Mouse (Mus musculus) liver, embryonic 13.5 days (tissue): ENCODE data around the gene Dact3. TPM values are rescaled to one million over a fixed set of nuclear protein-coding genes. Genes with fewer than 3 reads are reported as not detected.

Experiments
- ATAC-seq: fragments of 200-750 bp; cut with Nextera tagmentation; 2 replicates; pipeline ENCODE4 v1.8.0; 2017; ENCODE audit warnings: low read depth, mild to moderate bottlenecking, moderate number of reproducible peaks, moderate library complexity
- DNase-seq: peaks from one replicate; pipeline ENCODE4 v3.0.0; 2022
- H3K27ac ChIP-seq: fragments of 300-500 bp; sonication (generic); 2 replicates; pipeline ENCODE4 v1.5.1; 2015; ENCODE audit warnings: moderate library complexity, mild to moderate bottlenecking, inconsistent platforms
- H3K27me3 ChIP-seq: fragments of 300-500 bp; sonication (generic); 2 replicates; pipeline ENCODE4 v1.6.1; 2015; ENCODE audit warnings: mild to moderate bottlenecking, inconsistent platforms
- H3K36me3 ChIP-seq: fragments of 300-500 bp; sonication (generic); 2 replicates; pipeline ENCODE4 v1.6.1; 2015; ENCODE audit warnings: mild to moderate bottlenecking, inconsistent platforms
- H3K4me1 ChIP-seq: fragments of 300-500 bp; sonication (generic); replicated peaks from 2 replicates; pipeline ENCODE4 v1.6.1; 2015; ENCODE audit warnings: inconsistent platforms
- H3K4me2 ChIP-seq: fragments of 300-500 bp; sonication (generic); 2 replicates; pipeline ENCODE4 v1.6.1; 2015; ENCODE audit warnings: inconsistent platforms, mild to moderate bottlenecking, moderate library complexity
- H3K4me3 ChIP-seq: fragments of 300-500 bp; sonication (generic); replicated peaks from 2 replicates; pipeline ENCODE4 v1.5.1; 2015; ENCODE audit warnings: mild to moderate bottlenecking, inconsistent platforms
- H3K9ac ChIP-seq: fragments of 300-500 bp; sonication (generic); 2 replicates; pipeline ENCODE4 v1.6.1; 2015; ENCODE audit warnings: mild to moderate bottlenecking, inconsistent platforms
- H3K9me3 ChIP-seq: fragments of 300-500 bp; sonication (generic); replicated peaks from 2 replicates; pipeline ENCODE4 v1.6.1; 2016; ENCODE audit warnings: inconsistent platforms
- WGBS: fragments of 180-500 bp; shearing (Covaris S2); methylation state at CpG from one replicate; pipeline ENCODE4 v1.1.7; 2015; ENCODE audit not compliant: insufficient replicate concordance; 5-methylcytosine and 5-hydroxymethylcytosine counted together
- polyA plus RNA-seq: library from polyadenylated mRNA; unstranded; fragments of >200 nt; fragmentation: Nextera tagmentation; extraction: Ambion mirVana; gene quantifications from 2 replicates; pipeline ENCODE4 v1.2.1, GENCODE M21; 2015

The Dact3 gene
- polyA plus RNA-seq, 1 experiment from 2014 or later: 0.17 TPM

- H3K36me3 ChIP-seq: peaks cover 30% of the 10 kb centered on the region
- DNase-seq: no peak
- H3K9ac ChIP-seq: peak overlapping the region; percentile 99
- no peak for ATAC-seq
- H3K27me3 ChIP-seq: no peaks in the 10 kb centered on the region
- H3K4me1 ChIP-seq: peaks cover 54% of the 10 kb centered on the region
- H3K4me3 ChIP-seq: peak overlapping the region; percentile 96
- peak overlapping the region; percentile 94 for H3K27ac ChIP-seq
- H3K9me3 ChIP-seq: no peaks in the 10 kb centered on the region
- H3K4me2 ChIP-seq: peak overlapping the region; percentile 92
- under 1% methylated on average over 52 of the region's 57 CpGs for WGBS
These were observed 48.3 kb downstream of the Dact3 start for GRCm38 (mm10) chr7:16923283-16924036.

GRCm38 (mm10) chr7:16924037-16924834 lies 49.1 kb downstream of the Dact3 start, which contains the start of gene Calm3:
Gene Calm3 (minus strand): TSS chr7:16924114.
- DNase-seq (peak; percentile 99), ATAC-seq (peak; percentile 85)
- Histone ChIP-seq H3K9ac (peak within 1 kb of the TSS; percentile 99), H3K4me1 (peaks cover 46% of the 10 kb centered on the region), H3K9me3 (no peaks in the 10 kb centered on the region), H3K4me2 (peak within 1 kb of the TSS; percentile 92), H3K4me3 (peak within 1 kb of the TSS; percentile 96), H3K27ac (peak within 1 kb of the TSS; percentile 94), H3K36me3 (peaks cover 23% of the 10 kb centered on the region), H3K27me3 (no peaks in the 10 kb centered on the region)
- WGBS: under 1% methylated on average over 62 of the region's 64 CpGs

- WGBS: 23% methylated on average over 2 of the region's 2 CpGs
- Histone ChIP-seq H3K27me3 (no peaks in the 10 kb centered on the region), H3K9ac (no peak overlapping the region), H3K36me3 (no peaks in the 10 kb centered on the region), H3K9me3 (no peaks in the 10 kb centered on the region), H3K27ac (no peak overlapping the region), H3K4me3 (no peak overlapping the region), H3K4me1 (peaks cover 10% of the 10 kb centered on the region), H3K4me2 (no peak overlapping the region)
- ATAC-seq (no peak), DNase-seq (no peak)
These were observed 53.2 kb downstream of the Dact3 start for GRCm38 (mm10) chr7:16928341-16928740.

GRCm38 (mm10) chr7:16930850-16931249 lies 55.7 kb downstream of the Dact3 start:
- Histone ChIP-seq H3K4me2 (no peak overlapping the region), H3K9ac (no peak overlapping the region), H3K4me3 (no peak overlapping the region), H3K36me3 (no peaks in the 10 kb centered on the region), H3K27me3 (peaks cover 5% of the 10 kb centered on the region; the same call in 1 of the 2 replicates), H3K4me1 (0 out of 2 replicates have a peak, but pooled peaks cover 2% of the 10 kb centered on the region), H3K9me3 (no peaks in the 10 kb centered on the region), H3K27ac (no peak overlapping the region)
- no peak for ATAC-seq
- DNase-seq: no peak
- 7% methylated on average over 1 of the region's 1 CpGs for WGBS

GRCm38 (mm10) chr7:16931968-16932627 lies 57.0 kb downstream of the Dact3 start:
- H3K4me2 ChIP-seq: no peak overlapping the region
- H3K27ac ChIP-seq: no peak overlapping the region
- no peak overlapping the region for H3K9ac ChIP-seq
- H3K27me3 ChIP-seq: peaks cover 5% of the 10 kb centered on the region; the same call in 1 of the 2 replicates
- H3K4me3 ChIP-seq: no peak overlapping the region
- H3K9me3 ChIP-seq: no peaks in the 10 kb centered on the region
- 0 out of 2 replicates have a peak, but pooled peaks cover 2% of the 10 kb centered on the region for H3K4me1 ChIP-seq
- WGBS: 19% methylated on average over 14 of the region's 14 CpGs
- DNase-seq: peak; percentile 54
- peak; percentile 42 for ATAC-seq
- no peaks in the 10 kb centered on the region for H3K36me3 ChIP-seq

- no peak for ATAC-seq
- WGBS: 34% methylated on average over 14 of the region's 14 CpGs
- DNase-seq: no peak
- no peak overlapping the region for H3K9ac ChIP-seq
- no peak overlapping the region for H3K4me2 ChIP-seq
- H3K4me3 ChIP-seq: no peak overlapping the region
- H3K27me3 ChIP-seq: peaks cover 5% of the 10 kb centered on the region; the same call in 1 of the 2 replicates
- H3K9me3 ChIP-seq: no peaks in the 10 kb centered on the region
- H3K36me3 ChIP-seq: no peaks in the 10 kb centered on the region
- H3K27ac ChIP-seq: no peak overlapping the region
- 0 out of 2 replicates have a peak, but pooled peaks cover 2% of the 10 kb centered on the region for H3K4me1 ChIP-seq
These were observed 57.8 kb downstream of the Dact3 start for GRCm38 (mm10) chr7:16932704-16933577.

Other genes with a start within 250 kb of the Dact3 start
- not detected in 2 replicates for gene Ceacam15, start 199.6 kb upstream of the Dact3 start, polyA plus RNA-seq
- not detected in 2 replicates for gene Ceacam9, start 153.4 kb upstream of the Dact3 start, polyA plus RNA-seq
- gene Ap2s1, start 136.9 kb upstream of the Dact3 start, polyA plus RNA-seq: 195 and 202 TPM in 2 replicates
- 92.3 and 93.0 TPM in 2 replicates for gene Slc1a5, start 94.0 kb upstream of the Dact3 start, polyA plus RNA-seq
- 32.8 and 34.0 TPM in 2 replicates for gene Strn4, start 59.4 kb upstream of the Dact3 start, polyA plus RNA-seq
- gene Fkrp, start 58.6 kb upstream of the Dact3 start, polyA plus RNA-seq: 10.0 and 10.7 TPM in 2 replicates
- 2.7 and 3.5 TPM in 2 replicates for gene Prkd2, start 32.4 kb upstream of the Dact3 start, polyA plus RNA-seq
- gene Gng8, start 16.5 kb downstream of the Dact3 start, polyA plus RNA-seq: 0.67 and 0.81 TPM in 2 replicates
- 1.0 and 1.5 TPM in 2 replicates for gene Ptgir, start 31.2 kb downstream of the Dact3 start, polyA plus RNA-seq
- 92.0 and 102 TPM in 2 replicates for gene Calm3, start 48.8 kb downstream of the Dact3 start, polyA plus RNA-seq
- 0.34 and 0.61 TPM in 2 replicates for gene Pnmal2, start 69.4 kb downstream of the Dact3 start, polyA plus RNA-seq
- 0.07 and 0.10 TPM in 2 replicates for gene Pnmal1, start 84.4 kb downstream of the Dact3 start, polyA plus RNA-seq
- gene Gm42372, start 107.8 kb downstream of the Dact3 start, polyA plus RNA-seq: 0.07 and 0.09 TPM in 2 replicates
- gene Ccdc8, start 117.4 kb downstream of the Dact3 start, polyA plus RNA-seq: 2.8 and 3.6 TPM in 2 replicates
- 54.0 and 61.1 TPM in 2 replicates for gene Ppp5c, start 152.6 kb downstream of the Dact3 start, polyA plus RNA-seq
- gene Hif3a, start 187.1 kb downstream of the Dact3 start, polyA plus RNA-seq: 12.6 and 14.8 TPM in 2 replicates
- gene Psg16, start 198.7 kb downstream of the Dact3 start, polyA plus RNA-seq: 0.08 and 0.09 TPM in 2 replicates